Mouse (Mus musculus) hindbrain, embryonic 11.5 days (tissue): Measurements from ENCODE around the gene Zfp771. TPM values are rescaled to one million over a fixed set of nuclear protein-coding genes. Genes with fewer than 3 reads are reported as not detected.

ENCODE experiments used
- ATAC-seq: fragments of 200-750 bp; cut with Nextera tagmentation; 2 replicates; pipeline ENCODE4 v1.8.0; 2017; ENCODE audit warnings: mild to moderate bottlenecking, moderate TSS enrichment, moderate library complexity; ENCODE audit not compliant: low FRiP score
- DNase-seq: peaks from one replicate; pipeline ENCODE4 v3.0.0-alpha.2; 2015; ENCODE audit warnings: low spot score
- H3K27ac ChIP-seq: fragments of 300-500 bp; sonication (generic); 2 replicates; pipeline ENCODE4 v1.5.1; 2014; ENCODE audit warnings: mild to moderate bottlenecking, low read depth, low read length
- H3K27me3 ChIP-seq: fragments of 300-500 bp; sonication (generic); 2 replicates; pipeline ENCODE4 v1.6.1; 2014; ENCODE audit warnings: mild to moderate bottlenecking, low read length, moderate library complexity, mixed read lengths; ENCODE audit not compliant: control insufficient read depth, insufficient read depth
- H3K36me3 ChIP-seq: fragments of 300-500 bp; sonication (generic); 2 replicates; pipeline ENCODE4 v1.6.1; 2014; ENCODE audit warnings: mild to moderate bottlenecking, low read length, moderate library complexity, mixed read lengths; ENCODE audit not compliant: control insufficient read depth, insufficient read depth
- H3K4me1 ChIP-seq: fragments of 300-500 bp; sonication (generic); replicated peaks from 2 replicates; pipeline ENCODE4 v1.6.1; 2014; ENCODE audit warnings: low read length, mixed read lengths; ENCODE audit not compliant: control insufficient read depth, insufficient read depth
- H3K4me2 ChIP-seq: fragments of 300-500 bp; sonication (generic); replicated peaks from 2 replicates; pipeline ENCODE4 v1.6.1; 2014; ENCODE audit warnings: mild to moderate bottlenecking, low read depth, low read length
- H3K4me3 ChIP-seq: fragments of 300-500 bp; sonication (generic); 2 replicates; pipeline ENCODE4 v1.5.1; 2014; ENCODE audit warnings: low read depth, low read length
- H3K9ac ChIP-seq: fragments of 300-500 bp; sonication (generic); 2 replicates; pipeline ENCODE4 v1.6.1; 2014; ENCODE audit warnings: low read depth, low read length
- H3K9me3 ChIP-seq: fragments of 300-500 bp; sonication (generic); 2 replicates; pipeline ENCODE4 v1.6.1; 2016; ENCODE audit warnings: low read length; ENCODE audit not compliant: control insufficient read depth
- WGBS: fragments of 180-500 bp; shearing (Covaris S2); extraction: QIAGEN DNeasy Blood & Tissue Kit; methylation state at CpG from one replicate; pipeline ENCODE4 v1.1.7; 2014; 5-methylcytosine and 5-hydroxymethylcytosine counted together
- polyA plus RNA-seq: library from polyadenylated mRNA; unstranded; fragments of >200 nt; fragmentation: Nextera tagmentation; extraction: Ambion mirVana; gene quantifications from 2 replicates; pipeline ENCODE4 v1.2.1, GENCODE M21; 2014

Zfp771 gene
- polyA plus RNA-seq, 1 experiment from 2014 or later: 53.2 TPM

GRCm38 (mm10) chr7:127224616-127225015 lies 19.5 kb upstream of the Zfp771 start:
- 91% methylated on average over 6 of the region's 6 CpGs for WGBS
- no peak overlapping the region for H3K27ac ChIP-seq
- no peaks in the 10 kb centered on the region for H3K4me1 ChIP-seq
- no peaks in the 10 kb centered on the region for H3K36me3 ChIP-seq
- no peak overlapping the region for H3K4me3 ChIP-seq
- H3K9me3 ChIP-seq: no peaks in the 10 kb centered on the region
- no peaks in the 10 kb centered on the region for H3K27me3 ChIP-seq
- DNase-seq (no peak), ATAC-seq (no peak)
- no peak overlapping the region for H3K4me2 ChIP-seq
- no peak overlapping the region for H3K9ac ChIP-seq

GRCm38 (mm10) chr7:127225147-127225995 lies 18.7 kb upstream of the Zfp771 start:
- Histone ChIP-seq H3K9me3 (no peaks in the 10 kb centered on the region), H3K27me3 (no peaks in the 10 kb centered on the region), H3K36me3 (no peaks in the 10 kb centered on the region), H3K4me3 (no peak overlapping the region), H3K27ac (no peak overlapping the region), H3K9ac (no peak overlapping the region), H3K4me2 (no peak overlapping the region), H3K4me1 (peaks cover under 1% of the 10 kb centered on the region; the same call in 1 of the 2 replicates)
- no peak for ATAC-seq
- DNase-seq: no peak
- 86% methylated on average over 11 of the region's 11 CpGs for WGBS

- H3K9ac ChIP-seq: no peak overlapping the region
- WGBS: 73% methylated on average over 4 of the region's 4 CpGs
- no peak overlapping the region for H3K4me2 ChIP-seq
- H3K27ac ChIP-seq: no peak overlapping the region
- H3K9me3 ChIP-seq: no peaks in the 10 kb centered on the region
- H3K4me3 ChIP-seq: no peak overlapping the region
- peaks cover 9% of the 10 kb centered on the region for H3K4me1 ChIP-seq
- no peaks in the 10 kb centered on the region for H3K36me3 ChIP-seq
- ATAC-seq (no peak), DNase-seq (peak; percentile 82)
- no peaks in the 10 kb centered on the region for H3K27me3 ChIP-seq
These were observed 15.3 kb upstream of the Zfp771 start for GRCm38 (mm10) chr7:127228615-127229303.

- Histone ChIP-seq H3K9me3 (no peaks in the 10 kb centered on the region), H3K4me3 (peak overlapping the region; percentile 96), H3K9ac (peak overlapping the region; percentile 99; the same call in 1 of the 2 replicates), H3K4me2 (peak overlapping the region; percentile 55), H3K27me3 (no peaks in the 10 kb centered on the region), H3K27ac (0 out of 2 replicates have a peak overlapping the region, but pooled peaks have one; percentile 99), H3K36me3 (peaks cover 12% of the 10 kb centered on the region), H3K4me1 (peaks cover 9% of the 10 kb centered on the region)
- DNase-seq: no peak
- 87% methylated on average over 3 of the region's 3 CpGs for WGBS
- no peak for ATAC-seq
These were observed 12.7 kb upstream of the Zfp771 start for GRCm38 (mm10) chr7:127231376-127231775.

GRCm38 (mm10) chr7:127231826-127232621 lies 12.1 kb upstream of the Zfp771 start:
- ATAC-seq (no peak), DNase-seq (no peak)
- H3K4me2 ChIP-seq: peak overlapping the region; percentile 55
- WGBS: 12% methylated on average over 20 of the region's 20 CpGs
- peaks cover 9% of the 10 kb centered on the region for H3K4me1 ChIP-seq
- no peaks in the 10 kb centered on the region for H3K27me3 ChIP-seq
- peak overlapping the region; percentile 99 for H3K9ac ChIP-seq
- peaks cover 18% of the 10 kb centered on the region for H3K36me3 ChIP-seq
- H3K27ac ChIP-seq: peak overlapping the region; percentile 99
- H3K9me3 ChIP-seq: no peaks in the 10 kb centered on the region
- peak overlapping the region; percentile 96 for H3K4me3 ChIP-seq

GRCm38 (mm10) chr7:127232622-127233367 lies 11.3 kb upstream of the Zfp771 start, which contains the start of the genes Zfp553 and Sept1:
Zfp553 (plus strand) TSS chr7:127233061.
Sept1 (minus strand) TSS chr7:127233130.
- DNase-seq: peak; percentile 93
- H3K27ac ChIP-seq: peak within 1 kb of the TSS; percentile 99
- peak; percentile 92 for ATAC-seq
- peaks cover 9% of the 10 kb centered on the region for H3K4me1 ChIP-seq
- H3K27me3 ChIP-seq: no peaks in the 10 kb centered on the region
- peak within 1 kb of the TSS; percentile 55 for H3K4me2 ChIP-seq
- H3K9ac ChIP-seq: peak within 1 kb of the TSS; percentile 99
- under 1% methylated on average over 58 of the region's 64 CpGs for WGBS
- H3K36me3 ChIP-seq: peaks cover 19% of the 10 kb centered on the region
- H3K9me3 ChIP-seq: no peaks in the 10 kb centered on the region
- H3K4me3 ChIP-seq: peak within 1 kb of the TSS; percentile 96

- Histone ChIP-seq H3K27me3 (no peaks in the 10 kb centered on the region), H3K36me3 (peaks cover 23% of the 10 kb centered on the region), H3K4me2 (peak overlapping the region; percentile 30), H3K9me3 (no peaks in the 10 kb centered on the region), H3K9ac (peak overlapping the region; percentile 99), H3K4me1 (peaks cover 9% of the 10 kb centered on the region), H3K27ac (peak overlapping the region; percentile 99), H3K4me3 (peak overlapping the region; percentile 96)
- no peak for DNase-seq
- peak; percentile 46 for ATAC-seq
- WGBS: under 1% methylated on average over 27 of the region's 27 CpGs
These were observed 10.7 kb upstream of the Zfp771 start for GRCm38 (mm10) chr7:127233368-127233749.

GRCm38 (mm10) chr7:127233765-127234164 lies 10.3 kb upstream of the Zfp771 start:
- peak overlapping the region; percentile 30 for H3K4me2 ChIP-seq
- no peak for ATAC-seq
- no peaks in the 10 kb centered on the region for H3K9me3 ChIP-seq
- H3K36me3 ChIP-seq: peaks cover 24% of the 10 kb centered on the region
- H3K27me3 ChIP-seq: no peaks in the 10 kb centered on the region
- peaks cover 9% of the 10 kb centered on the region for H3K4me1 ChIP-seq
- peak overlapping the region; percentile 99 for H3K27ac ChIP-seq
- 5% methylated on average over 9 of the region's 9 CpGs for WGBS
- peak overlapping the region; percentile 96 for H3K4me3 ChIP-seq
- no peak for DNase-seq
- H3K9ac ChIP-seq: peak overlapping the region; percentile 99
